Mouse (Mus musculus): ENCODE measurements at regions not wholly inside any gene's neighbourhood (a gene's known extent, or its start where the extent isn't known, plus 50 kb on each side); places are given as distances from the start of the nearest gene placed in this dataset.

- in situ Hi-C loops (cut with MboI, MseI) = loop anchor here (10.0 kb wide), 1 partner anchor 926 kb away; no protein-coding TSS in a partner anchor
These were observed 313.9 kb upstream of the Dph6 start for GRCm38 (mm10) chr2:114968651-114969050.

DNA sequence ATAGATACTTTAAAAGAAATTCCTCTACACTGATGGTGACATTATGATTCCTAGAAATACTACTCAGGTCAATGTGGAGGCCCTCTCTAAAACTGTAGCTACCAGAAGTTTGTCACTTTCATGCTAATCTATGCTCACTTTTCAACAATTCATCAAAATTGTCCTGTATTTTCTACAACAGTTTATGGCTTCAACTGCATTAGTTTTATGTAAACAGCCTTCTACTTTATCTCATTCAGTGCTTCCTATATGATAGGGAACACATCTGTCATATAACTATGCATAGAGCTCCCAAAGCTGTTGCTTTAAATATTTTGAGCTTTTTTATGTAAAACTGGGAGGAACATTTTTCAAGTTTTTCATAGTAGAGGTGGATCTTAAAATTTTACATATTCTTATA lies 338.7 kb upstream of the Dph6 start:
- in situ Hi-C loops (cut with MboI, MseI) = no loop called here

DNA sequence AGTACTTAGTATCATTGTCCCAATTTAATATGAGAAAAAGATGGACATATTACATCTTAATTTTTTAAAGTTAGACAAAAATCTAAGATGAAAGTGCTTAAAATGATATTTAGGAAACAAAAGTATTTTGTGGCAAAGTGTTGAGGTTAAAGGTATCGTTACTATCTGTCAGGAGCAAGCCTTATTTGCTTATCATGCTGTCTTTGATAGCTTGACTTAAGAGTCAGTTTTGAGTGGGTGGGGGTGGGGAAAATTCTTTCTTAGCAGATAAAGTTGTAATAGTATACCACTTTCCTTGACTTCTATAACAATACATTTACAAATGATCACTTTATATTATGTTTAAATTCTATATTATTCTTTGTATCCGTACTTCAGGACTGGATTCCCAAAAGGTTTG lies 339.1 kb upstream of the Dph6 start:
- in situ Hi-C loops (cut with MboI, MseI) = no loop called here

- in situ Hi-C loops (cut with MboI, MseI) = no loop called here
These were observed 340.1 kb upstream of the Dph6 start for GRCm38 (mm10) chr2:114994691-114995347.

DNA sequence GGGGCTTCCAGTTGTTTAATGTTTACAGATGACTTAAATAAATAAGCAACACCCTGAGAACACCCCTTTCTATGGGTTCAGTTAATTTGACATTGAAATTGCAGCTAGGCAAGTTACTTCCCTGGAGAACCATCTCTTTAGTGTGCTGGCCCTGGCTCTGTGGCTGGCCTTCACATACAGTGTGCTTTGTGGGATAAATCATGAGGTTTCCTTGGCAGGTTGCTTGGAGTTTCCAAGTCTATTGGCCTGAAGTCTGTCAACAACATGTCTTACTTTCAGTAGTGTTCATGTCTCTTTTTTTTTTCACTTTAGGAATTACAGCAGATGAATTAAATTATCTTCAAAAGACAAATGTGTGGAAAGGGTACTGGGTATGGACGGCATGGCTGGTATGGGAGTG lies 359.2 kb upstream of the Dph6 start:
- in situ Hi-C loops (cut with MboI, MseI) = no loop called here

DNA sequence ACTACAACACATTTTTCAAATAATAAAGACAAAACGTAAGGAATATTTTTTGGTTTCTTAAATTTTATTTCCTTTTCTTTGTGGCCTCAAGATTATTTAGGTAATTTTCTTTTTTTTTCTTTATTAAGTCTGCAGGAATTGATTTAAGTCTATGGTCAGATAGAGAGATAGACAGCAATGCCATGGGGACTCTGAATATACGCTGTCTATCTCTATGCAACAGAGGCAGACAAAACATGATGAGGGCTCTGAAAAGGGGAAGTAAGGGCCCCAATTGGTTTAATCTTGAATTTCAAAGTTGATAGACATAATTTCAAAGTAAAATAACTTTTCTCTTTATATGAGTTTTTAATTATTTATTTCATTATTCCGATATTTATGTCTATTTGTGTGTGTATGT lies 372.0 kb upstream of the Dph6 start:
- in situ Hi-C loops (cut with MboI, MseI) = no loop called here

DNA sequence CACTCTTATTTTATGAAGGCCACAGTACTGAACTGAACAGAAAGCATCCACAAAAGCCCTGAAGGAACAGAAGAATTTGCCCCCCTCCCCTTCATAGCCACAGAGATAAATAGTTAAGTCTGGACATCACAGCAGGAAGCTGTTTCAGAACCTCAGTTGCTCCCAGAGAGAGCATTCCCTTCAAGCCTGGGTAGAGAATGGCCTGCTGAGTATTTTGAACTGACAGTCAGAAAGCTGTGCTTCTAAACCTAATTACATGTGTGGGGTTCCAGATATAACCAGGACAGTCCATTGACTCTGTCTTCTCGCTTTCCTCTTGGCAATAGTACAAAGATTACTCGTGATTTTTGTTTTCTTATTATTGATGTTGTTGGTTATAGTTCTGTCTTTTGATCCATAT lies 376.4 kb upstream of the Dph6 start:
- in situ Hi-C loops (cut with MboI, MseI) = no loop called here

GRCm38 (mm10) chr2:115036205-115036604 lies 381.4 kb upstream of the Dph6 start:
- in situ Hi-C loops (cut with MboI, MseI) = no loop called here

DNA sequence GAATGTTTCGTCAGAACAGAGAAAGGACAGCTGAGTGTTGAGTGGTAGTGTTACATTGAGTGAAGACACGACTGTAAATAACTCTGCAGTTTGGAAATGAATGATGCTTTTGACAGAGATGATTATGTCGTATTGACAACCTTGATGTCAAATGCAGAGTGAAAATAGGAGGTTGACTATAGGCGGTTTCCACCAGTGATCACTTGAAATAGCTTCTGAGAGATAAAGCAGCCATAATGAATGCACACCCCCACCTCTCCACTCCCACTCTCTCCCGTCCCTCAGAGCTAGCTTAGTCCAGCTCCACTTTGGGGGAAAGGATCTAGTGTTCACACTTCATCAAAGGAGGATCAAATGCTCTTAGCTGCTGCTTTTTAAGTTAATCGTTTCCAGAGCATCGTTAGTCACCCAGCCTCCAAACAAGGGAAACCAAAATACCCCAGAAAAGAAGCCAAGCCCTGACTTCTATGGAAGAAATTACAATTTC lies 387.6 kb upstream of the Dph6 start:
- in situ Hi-C loops (cut with MboI, MseI) = no loop called here

- in situ Hi-C loops (cut with MboI, MseI) = no loop called here
These were observed 401.7 kb upstream of the Dph6 start for GRCm38 (mm10) chr2:115056327-115057070.

- in situ Hi-C loops (cut with MboI, MseI) = no loop called here
These were observed 402.4 kb upstream of the Dph6 start for GRCm38 (mm10) chr2:115057200-115057599.

DNA sequence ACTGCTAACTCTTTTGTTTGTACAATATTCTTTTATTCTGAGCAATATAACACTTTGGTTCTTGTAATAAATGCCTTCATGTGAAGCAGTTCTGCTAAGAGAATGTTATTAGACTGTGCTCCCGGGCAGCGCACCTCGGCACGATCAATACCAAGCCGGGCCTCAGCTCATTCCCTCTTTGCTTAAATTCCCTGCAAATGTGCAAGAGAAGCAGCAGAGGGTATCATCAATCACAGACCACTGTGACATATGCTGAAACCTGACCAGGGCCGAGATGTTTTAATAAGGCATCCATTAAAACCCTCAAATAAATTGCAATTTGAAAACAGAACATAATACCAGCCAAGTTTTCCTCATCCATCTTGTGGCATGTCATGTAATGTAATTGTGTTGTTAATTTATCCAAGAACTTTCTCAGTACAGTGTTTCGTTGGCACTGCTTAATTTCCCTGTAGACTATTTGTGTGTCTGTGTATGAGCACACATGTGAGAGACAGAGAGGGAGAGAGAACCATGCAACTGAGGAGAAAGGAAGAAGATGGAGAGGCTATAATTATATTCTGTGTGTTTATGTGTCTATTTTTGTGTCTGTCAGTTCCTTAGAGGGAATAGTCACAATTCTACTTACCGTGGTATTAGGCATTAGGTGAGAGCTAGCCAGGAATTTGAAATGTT lies 412.9 kb upstream of the Dph6 start:
- in situ Hi-C loops (cut with MboI, MseI) = no loop called here

GRCm38 (mm10) chr2:115069704-115070103 lies 414.9 kb upstream of the Dph6 start:
- in situ Hi-C loops (cut with MboI, MseI) = no loop called here

- in situ Hi-C loops (cut with MboI, MseI) = no loop called here
These were observed 415.4 kb upstream of the Dph6 start for GRCm38 (mm10) chr2:115070123-115070522.

DNA sequence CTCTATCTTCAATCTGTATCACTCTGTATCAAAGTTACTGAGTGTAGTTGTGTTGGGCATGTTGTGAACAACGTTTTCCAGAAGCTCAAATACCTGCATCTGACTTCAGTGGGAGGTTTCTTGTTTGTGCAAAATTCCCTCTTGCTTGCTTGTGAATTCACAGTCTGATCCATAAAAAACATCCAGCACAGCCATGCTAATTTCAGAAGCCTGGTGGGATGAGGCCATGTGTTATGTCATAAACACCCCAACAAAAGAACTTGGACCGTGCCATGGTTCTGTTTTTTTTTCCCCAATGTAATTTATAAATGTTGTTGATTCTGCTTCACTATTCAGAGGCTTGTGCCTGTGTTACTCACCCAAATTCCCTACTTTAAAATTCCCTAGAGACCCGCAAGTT lies 415.9 kb upstream of the Dph6 start:
- in situ Hi-C loops (cut with MboI, MseI) = no loop called here

DNA sequence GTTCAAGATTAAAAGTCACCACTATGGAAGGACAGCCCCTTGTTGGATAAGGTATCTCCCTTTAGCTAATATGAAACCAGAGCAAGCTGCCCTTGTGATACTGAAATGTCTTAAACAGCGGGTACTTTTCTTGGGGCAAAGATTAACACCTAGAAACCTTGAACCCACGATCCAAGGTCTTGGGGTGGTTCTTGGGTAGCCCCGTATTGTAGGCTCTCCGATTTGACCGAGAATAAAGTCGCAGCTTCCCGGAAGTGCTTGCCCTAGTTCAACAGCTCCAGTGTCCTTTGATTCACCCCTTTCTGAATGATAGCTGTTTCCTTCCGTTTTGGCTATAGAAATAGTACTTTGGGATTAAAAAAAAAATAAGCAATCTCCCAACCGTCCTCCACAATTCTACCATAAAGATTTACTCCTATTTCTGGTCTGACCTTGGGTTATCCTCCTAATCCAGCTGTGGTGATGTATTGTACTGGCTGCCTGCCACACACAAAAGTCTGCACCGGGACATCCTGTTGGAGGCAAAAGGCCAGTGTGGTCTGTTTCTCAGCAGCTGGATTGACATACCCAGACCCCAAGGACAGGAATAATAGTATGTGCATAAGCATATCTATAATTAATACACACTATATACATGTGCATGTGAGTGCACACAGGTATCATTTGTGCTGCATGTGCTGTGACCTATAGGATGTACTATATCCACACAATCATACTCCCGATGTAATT lies 427.0 kb upstream of the Dph6 start:
- in situ Hi-C loops (cut with MboI, MseI) = loop anchor here (25.0 kb wide), 1 partner anchor 494 kb away; no protein-coding TSS in a partner anchor

DNA sequence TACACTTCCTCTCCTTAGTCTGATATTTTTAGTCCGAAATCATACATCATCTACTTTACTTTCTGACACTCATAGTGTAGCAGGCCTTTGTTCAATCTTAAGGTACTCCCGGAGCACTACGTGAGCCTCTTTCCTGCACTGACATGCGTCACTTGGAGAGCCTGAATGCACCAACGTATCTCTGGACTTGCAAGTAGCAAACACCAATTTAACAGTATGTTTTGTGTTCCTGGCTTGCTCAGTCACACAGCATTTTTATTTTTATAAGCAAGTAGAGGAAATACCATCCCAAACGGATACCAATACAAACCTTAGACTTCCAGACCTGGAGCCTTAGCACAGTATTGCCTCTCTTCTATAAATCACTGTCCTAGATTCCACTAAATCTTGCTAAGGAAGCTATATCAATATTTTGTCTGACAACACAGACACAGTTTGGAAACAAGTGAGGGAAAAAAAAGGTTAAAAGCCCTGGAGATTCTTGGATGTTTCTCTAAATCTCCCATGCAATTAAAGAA lies 427.6 kb upstream of the Dph6 start:
- in situ Hi-C loops (cut with MboI, MseI) = loop anchor here (25.0 kb wide), 1 partner anchor 495 kb away; no protein-coding TSS in a partner anchor

DNA sequence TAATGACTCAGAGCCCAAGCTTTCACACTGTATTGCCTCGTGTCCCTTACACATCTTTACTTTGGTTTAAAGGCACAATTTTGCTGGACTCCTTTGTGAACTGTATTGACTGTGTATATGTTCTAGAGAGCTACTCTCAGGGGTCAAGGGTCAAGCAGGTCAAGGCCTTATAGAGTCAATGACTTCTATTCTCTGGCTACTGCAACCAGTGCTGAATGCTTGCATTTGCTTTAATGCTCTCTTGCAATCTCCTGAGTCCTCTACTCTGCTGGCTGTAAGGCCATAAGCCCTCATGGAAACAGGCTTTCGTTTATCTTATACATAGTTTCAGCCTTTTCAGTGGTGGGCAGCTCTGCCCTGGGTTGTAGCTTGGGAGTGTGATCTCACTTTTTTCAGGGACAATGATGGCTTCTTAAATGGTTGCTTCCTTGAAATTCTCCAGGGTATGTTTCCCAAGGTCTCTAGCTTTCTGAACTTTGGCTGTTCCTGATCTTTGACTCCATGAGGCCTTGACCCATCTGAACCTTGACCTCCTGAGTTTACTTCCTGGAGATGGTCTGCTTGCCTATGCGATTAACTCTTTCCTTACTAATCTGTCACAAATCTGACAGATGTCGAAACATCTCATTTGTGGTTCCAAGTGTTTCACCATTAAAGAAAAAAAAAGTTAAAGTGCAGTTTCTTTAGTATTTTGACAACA lies 433.8 kb upstream of the Dph6 start:
- in situ Hi-C loops (cut with MboI, MseI) = loop anchor here (25.0 kb wide), 1 partner anchor 501 kb away; no protein-coding TSS in a partner anchor

DNA sequence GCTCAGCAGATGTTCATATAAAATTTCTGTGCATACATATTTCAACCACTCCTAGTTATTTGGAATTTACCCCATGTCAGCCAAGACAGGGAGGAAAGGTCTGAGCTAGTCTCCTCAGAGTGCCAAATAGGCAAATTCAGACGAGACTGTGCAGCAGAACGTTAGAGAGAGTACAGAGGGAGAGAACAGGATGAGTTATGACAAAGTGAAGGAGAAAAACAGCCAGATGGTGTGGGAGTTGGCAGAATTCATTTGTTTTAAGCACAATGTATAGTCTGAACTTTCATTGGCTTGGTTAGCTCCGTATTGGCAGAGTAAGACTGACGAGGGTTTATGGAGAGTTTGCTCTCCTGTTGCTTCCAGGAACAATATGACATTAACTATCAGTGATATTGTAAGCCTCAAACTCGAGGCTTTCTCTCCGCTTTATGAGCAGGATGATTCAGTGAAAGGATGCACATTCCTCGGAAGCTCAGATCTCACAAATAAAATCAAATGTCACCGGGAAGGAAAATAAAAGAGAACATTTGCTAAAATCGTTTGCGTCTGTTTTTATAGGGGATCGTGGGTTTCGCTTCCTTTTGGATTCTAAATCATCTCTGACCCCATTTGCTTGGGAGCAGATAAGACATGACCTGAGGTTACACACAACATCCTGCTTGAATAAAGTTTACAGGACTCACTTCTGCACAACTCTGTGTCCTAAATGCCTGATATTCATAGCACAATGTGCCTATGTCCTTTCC lies 435.8 kb upstream of the Dph6 start:
- in situ Hi-C loops (cut with MboI, MseI) = loop anchor here (25.0 kb wide), 1 partner anchor 503 kb away; no protein-coding TSS in a partner anchor

GRCm38 (mm10) chr2:115095351-115095750 lies 440.6 kb upstream of the Dph6 start:
- in situ Hi-C loops (cut with MboI, MseI) = loop anchor here (25.0 kb wide), 1 partner anchor 508 kb away; no protein-coding TSS in a partner anchor

Measured in regulatory T cell (primary cell).